In the genomic region with DNA sequence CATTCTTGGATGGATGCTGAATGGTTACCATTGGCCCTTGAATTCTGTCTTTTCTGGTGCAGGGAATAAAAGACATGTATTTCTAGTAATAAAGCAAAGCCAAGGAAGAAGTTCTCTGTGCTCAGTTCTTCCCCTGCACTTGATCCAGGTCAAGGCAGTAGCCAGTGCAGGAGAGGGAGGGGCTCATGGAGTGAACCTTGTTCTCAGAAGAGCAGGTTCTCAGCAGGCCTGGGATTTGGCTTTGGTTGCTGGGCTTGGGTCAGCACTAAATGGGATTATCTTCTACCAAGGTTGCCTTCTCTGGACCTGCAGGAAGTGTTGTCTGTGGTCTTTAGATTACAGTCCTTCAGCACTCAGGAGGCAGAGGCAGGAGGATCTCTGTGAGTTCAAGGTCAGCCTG, we compare ENCODE assay signal across 23 mouse cellular contexts. TPM values are rescaled to one million over a fixed set of nuclear protein-coding genes. Genes with fewer than 3 reads are reported as not detected.
"Had no signal": no experiment of that assay in that cellular context is flagged by ENCODE, and none has a peak within 500 bp of the region (broad histone marks: within the 10 kb centered on the region; RNA-seq: fewer than 3 reads in every experiment).

No protein-coding gene starts in this region.

- H3K36me3 ChIP-seq: forebrain, embryonic 15.5 days; heart, embryonic 13.5 days; heart, embryonic 15.5 days; hindbrain, embryonic 13.5 days; limb, embryonic 13.5 days; limb, embryonic 15.5 days; liver, embryonic 12.5 days had no signal

- ATAC-seq: forebrain, embryonic 15.5 days; forebrain, postnatal 0 days; hindbrain, embryonic 16.5 days; intestine, embryonic 16.5 days; liver, embryonic 12.5 days had no signal

- H3K4me3 ChIP-seq: forebrain, embryonic 15.5 days; heart, adult 2 months; heart, embryonic 13.5 days; heart, embryonic 15.5 days; hindbrain, embryonic 13.5 days; limb, embryonic 13.5 days; limb, embryonic 15.5 days; liver, embryonic 12.5 days had no signal

- H3K9me3 ChIP-seq: forebrain, embryonic 15.5 days; heart, embryonic 13.5 days; heart, embryonic 15.5 days; hindbrain, embryonic 13.5 days; limb, embryonic 13.5 days; limb, embryonic 15.5 days; liver, embryonic 12.5 days had no signal

- H3K4me2 ChIP-seq: forebrain, embryonic 15.5 days; heart, embryonic 11.5 days; heart, embryonic 13.5 days; heart, embryonic 15.5 days; limb, embryonic 13.5 days; limb, embryonic 15.5 days; liver, embryonic 12.5 days had no signal

- H3K27me3 ChIP-seq: forebrain, embryonic 15.5 days; heart, embryonic 13.5 days; heart, embryonic 15.5 days; hindbrain, embryonic 13.5 days; limb, embryonic 13.5 days; limb, embryonic 15.5 days had no signal

- H3K9ac ChIP-seq: forebrain, embryonic 15.5 days; forebrain, postnatal 0 days; heart, embryonic 13.5 days; heart, embryonic 15.5 days; hindbrain, embryonic 13.5 days; limb, embryonic 13.5 days; limb, embryonic 15.5 days; liver, embryonic 12.5 days; liver, embryonic 14.5 days had no signal

- DNase-seq: forebrain, postnatal 0 days; gastrocnemius, postnatal 14 days; gastrocnemius, postnatal 36 days; heart, adult 11 months; heart, adult 2 months; heart, postnatal 14 days; heart, postnatal 36 days; layer of hippocampus, adult 9-11 months; layer of hippocampus, postnatal 36 days; left cerebral cortex, postnatal 4 days had no signal

- H3K27ac ChIP-seq: forebrain, embryonic 15.5 days; heart, adult 2 months; heart, embryonic 13.5 days; heart, embryonic 15.5 days; hindbrain, embryonic 13.5 days; kidney, postnatal 0 days; limb, embryonic 13.5 days; limb, embryonic 15.5 days; liver, embryonic 12.5 days; liver, embryonic 14.5 days had no signal

RNA-seq across cellular contexts. Expression of a gene that starts 5.2 kb away (rescaled TPM):
- total RNA-seq: hematopoietic stem cell, adult 5-6 weeks had no signal
